Mouse (Mus musculus) liver, postnatal 0 days (tissue): ENCODE results near the gene Mtch2. TPM values are rescaled to one million over a fixed set of nuclear protein-coding genes. Genes with fewer than 3 reads are reported as not detected.
A peak's percentile ranks its signal among the peaks of the same experiment; 100 is the strongest.

Source experiments
- ATAC-seq: fragments of 200-750 bp; cut with Nextera tagmentation; 2 replicates; pipeline ENCODE4 v1.8.0; 2017; ENCODE audit warnings: mild to moderate bottlenecking, moderate library complexity
- DNase-seq: peaks from one replicate; pipeline ENCODE4 v3.0.0-alpha.2; 2016
- H3K27ac ChIP-seq: fragments of 300-500 bp; sonication (generic); 2 replicates; pipeline ENCODE4 v1.5.1; 2014; ENCODE audit warnings: antibody characterized with exemption, moderate library complexity, mild to moderate bottlenecking, low read depth
- H3K27me3 ChIP-seq: fragments of 300-500 bp; sonication (generic); 2 replicates; pipeline ENCODE4 v1.6.1; 2014; ENCODE audit warnings: low read length, control low read depth, mixed read lengths; ENCODE audit not compliant: insufficient read depth
- H3K36me3 ChIP-seq: fragments of 300-500 bp; sonication (generic); replicated peaks from 2 replicates; pipeline ENCODE4 v1.6.1; 2014; ENCODE audit warnings: mild to moderate bottlenecking, control low read depth, low read length, moderate library complexity, mixed read lengths; ENCODE audit not compliant: insufficient read depth
- H3K4me1 ChIP-seq: fragments of 300-500 bp; sonication (generic); 2 replicates; pipeline ENCODE4 v1.6.1; 2014; ENCODE audit warnings: antibody characterized with exemption, mild to moderate bottlenecking, control low read depth; ENCODE audit not compliant: insufficient read depth
- H3K4me2 ChIP-seq: fragments of 300-500 bp; sonication (generic); 2 replicates; pipeline ENCODE4 v1.6.1; 2014; ENCODE audit warnings: low read depth, mild to moderate bottlenecking, low read length, moderate library complexity, mixed read lengths
- H3K4me3 ChIP-seq: fragments of 300-500 bp; sonication (generic); 2 replicates; pipeline ENCODE4 v1.5.1; 2014; ENCODE audit warnings: low read depth, low read length
- H3K9ac ChIP-seq: fragments of 300-500 bp; sonication (generic); replicated peaks from 2 replicates; pipeline ENCODE4 v1.6.1; 2014; ENCODE audit warnings: mild to moderate bottlenecking, moderate library complexity
- H3K9me3 ChIP-seq: fragments of 300-500 bp; sonication (generic); 2 replicates; pipeline ENCODE4 v1.6.1; 2016; ENCODE audit warnings: mild to moderate bottlenecking, control low read depth, low read length, mixed read lengths
- CTCF ChIP-seq: sonication (generic); IDR thresholded peaks from 2 replicates; pipeline ENCODE4 v1.5.1; 2016; ENCODE audit warnings: antibody characterized with exemption, low read depth
- EP300 ChIP-seq: IDR thresholded peaks from 2 replicates; pipeline ENCODE4 v1.6.1; 2016; ENCODE audit warnings: antibody characterized with exemption, low read depth, mild to moderate bottlenecking
- WGBS: fragments of 180-500 bp; shearing (Covaris S2); extraction: QIAGEN DNeasy Blood & Tissue Kit; methylation state at CpG from one replicate; pipeline ENCODE4 v1.1.7; 2014; ENCODE audit not compliant: insufficient replicate concordance; 5-methylcytosine and 5-hydroxymethylcytosine counted together
- polyA plus RNA-seq: library from polyadenylated mRNA; unstranded; fragments of >200 nt; fragmentation: Nextera tagmentation; extraction: Ambion mirVana; gene quantifications from 2 replicates; pipeline ENCODE4 v1.2.1, GENCODE M21; 2015

Gene Mtch2
- polyA plus RNA-seq, 1 experiment from 2014 or later: 182 TPM

GRCm38 (mm10) chr2:90903398-90903797 lies 56.4 kb downstream of the Mtch2 start:
- Histone ChIP-seq H3K27ac (0 out of 2 replicates have a peak overlapping the region, but pooled peaks have one; percentile 97), H3K4me2 (peak overlapping the region; percentile 84), H3K27me3 (no peaks in the 10 kb centered on the region), H3K4me1 (peaks cover 24% of the 10 kb centered on the region), H3K9ac (peak overlapping the region; percentile 98), H3K36me3 (peaks cover 40% of the 10 kb centered on the region), H3K4me3 (peak overlapping the region; percentile 92), H3K9me3 (no peaks in the 10 kb centered on the region)
- TF ChIP-seq CTCF: no peak
- no peak for TF ChIP-seq EP300
- no peak for DNase-seq
- 41% methylated on average over 2 of the region's 2 CpGs for WGBS
- no peak for ATAC-seq

- peaks cover 44% of the 10 kb centered on the region for H3K36me3 ChIP-seq
- no peak; the same call in 1 of the 2 replicates for TF ChIP-seq CTCF
- peak; percentile 43; the same call in 1 of the 2 replicates for TF ChIP-seq EP300
- ATAC-seq (peak; percentile 96), DNase-seq (peak; percentile 93)
- H3K4me3 ChIP-seq: peak within 1 kb of the TSS; percentile 92
- peaks cover 24% of the 10 kb centered on the region for H3K4me1 ChIP-seq
- under 1% methylated on average over 43 of the region's 43 CpGs for WGBS
- peak within 1 kb of the TSS; percentile 97 for H3K27ac ChIP-seq
- H3K9ac ChIP-seq: peak within 1 kb of the TSS; percentile 98
- peak within 1 kb of the TSS; percentile 84 for H3K4me2 ChIP-seq
- H3K27me3 ChIP-seq: no peaks in the 10 kb centered on the region
- no peaks in the 10 kb centered on the region for H3K9me3 ChIP-seq
Measured at GRCm38 (mm10) chr2:90904076-90904855, 57.3 kb downstream of the Mtch2 start, which contains the start of the genes Kbtbd4 and Ndufs3. Kbtbd4 (plus strand) TSS chr2:90904740. Ndufs3 (minus strand) TSS chr2:90904827.

DNA sequence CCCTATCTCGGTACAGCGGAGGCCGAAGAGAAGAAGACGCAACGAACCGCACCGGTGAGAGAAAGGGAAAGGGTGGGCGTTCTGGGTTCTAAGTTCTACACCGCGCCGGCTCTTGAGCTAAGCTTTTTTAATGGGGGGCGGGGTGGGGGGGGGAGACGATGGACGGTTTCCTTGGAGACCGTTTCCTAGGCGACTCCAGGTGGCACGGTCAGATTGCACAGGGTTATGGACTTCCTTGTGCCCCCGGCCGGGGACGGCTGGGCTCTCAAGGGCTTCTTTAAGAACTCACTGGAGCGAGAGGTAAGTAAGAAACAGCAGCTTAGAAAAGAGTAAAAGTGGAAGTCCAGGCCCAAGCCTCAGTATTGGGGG lies 57.9 kb downstream of the Mtch2 start:
- TF ChIP-seq CTCF (no peak), EP300 (0 out of 2 replicates have a peak, but pooled peaks have one; percentile 0)
- DNase-seq (no peak), ATAC-seq (peak; percentile 72)
- no peaks in the 10 kb centered on the region for H3K27me3 ChIP-seq
- peaks cover 49% of the 10 kb centered on the region for H3K36me3 ChIP-seq
- H3K4me3 ChIP-seq: peak overlapping the region; percentile 92
- no peaks in the 10 kb centered on the region for H3K9me3 ChIP-seq
- H3K9ac ChIP-seq: peak overlapping the region; percentile 98
- H3K4me1 ChIP-seq: peaks cover 24% of the 10 kb centered on the region
- H3K4me2 ChIP-seq: peak overlapping the region; percentile 84
- peak overlapping the region; percentile 97 for H3K27ac ChIP-seq
- WGBS: under 1% methylated on average over 21 of the region's 21 CpGs

DNA sequence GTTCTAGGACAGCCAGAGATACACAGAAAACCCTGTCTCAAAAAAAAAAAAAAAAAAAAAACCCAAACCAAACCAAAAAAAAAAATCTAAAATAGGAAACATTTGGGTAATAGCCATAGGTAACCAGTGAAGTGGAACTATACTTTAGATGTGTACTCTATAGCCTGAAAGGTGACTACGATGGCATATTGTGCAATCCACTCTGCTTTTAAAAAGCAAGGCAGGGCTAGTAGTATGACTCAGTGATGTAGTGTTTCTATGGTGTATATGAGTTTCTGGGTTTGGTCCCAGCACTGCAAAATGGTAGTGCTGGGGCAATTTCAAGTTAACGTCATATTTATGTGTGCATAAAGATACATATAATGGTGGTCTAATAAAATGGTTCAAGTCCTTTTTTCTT lies 59.8 kb downstream of the Mtch2 start:
- Histone ChIP-seq H3K9ac (no peak overlapping the region), H3K4me2 (no peak overlapping the region), H3K27ac (no peak overlapping the region), H3K4me1 (peaks cover 24% of the 10 kb centered on the region), H3K27me3 (no peaks in the 10 kb centered on the region), H3K36me3 (peaks cover 53% of the 10 kb centered on the region), H3K9me3 (no peaks in the 10 kb centered on the region), H3K4me3 (no peak overlapping the region)
- ATAC-seq: no peak
- TF ChIP-seq EP300 (no peak), CTCF (no peak)
- DNase-seq: no peak
- WGBS: 76% methylated on average over 2 of the region's 2 CpGs

DNA sequence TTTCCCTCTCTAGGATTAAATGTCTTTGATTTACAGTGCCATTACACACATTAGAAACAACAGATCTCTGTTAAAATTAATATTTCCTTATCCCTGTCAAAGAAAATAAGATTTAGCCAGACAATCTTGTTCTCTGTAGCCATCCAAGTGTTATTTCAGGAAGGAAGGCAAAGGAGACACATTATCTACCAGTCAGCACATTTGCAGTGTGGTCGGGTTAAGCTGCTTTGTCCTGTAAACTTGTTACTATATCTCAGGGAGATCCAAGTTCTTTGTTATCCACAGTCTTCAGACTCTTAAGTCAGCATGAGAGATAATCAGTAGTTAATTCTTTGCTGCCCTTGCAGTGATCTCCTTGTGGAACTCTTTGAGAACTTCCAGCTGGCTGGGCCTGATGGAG lies 63.9 kb downstream of the Mtch2 start:
- H3K9ac ChIP-seq: no peak overlapping the region
- ATAC-seq: no peak
- H3K36me3 ChIP-seq: peaks cover 56% of the 10 kb centered on the region
- H3K27ac ChIP-seq: no peak overlapping the region
- H3K4me2 ChIP-seq: no peak overlapping the region
- H3K4me3 ChIP-seq: no peak overlapping the region
- DNase-seq: no peak
- no peak for TF ChIP-seq EP300
- no peak for TF ChIP-seq CTCF
- H3K4me1 ChIP-seq: peaks cover 12% of the 10 kb centered on the region
- no peaks in the 10 kb centered on the region for H3K27me3 ChIP-seq
- 42% methylated on average over 1 of the region's 1 CpGs for WGBS
- no peaks in the 10 kb centered on the region for H3K9me3 ChIP-seq

DNA sequence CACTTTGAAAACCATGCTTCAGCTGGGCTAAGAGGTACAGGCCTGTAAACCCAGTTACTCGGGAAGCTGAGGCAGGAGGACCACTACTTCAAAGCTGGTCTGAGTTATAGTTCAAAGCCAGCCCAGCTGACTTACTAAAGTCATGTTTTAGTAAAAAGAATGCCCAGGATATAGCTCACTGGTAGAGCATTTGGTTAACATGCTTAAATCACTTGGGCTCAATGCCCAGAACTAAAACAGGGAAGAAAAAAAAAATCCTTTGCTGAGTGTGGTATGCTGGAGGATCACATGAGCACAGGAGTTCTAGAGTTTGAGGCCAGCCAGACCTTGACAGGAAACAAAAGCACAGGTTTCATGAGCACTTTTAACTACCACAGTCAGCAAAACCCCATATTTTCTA lies 64.7 kb downstream of the Mtch2 start:
- ATAC-seq: no peak
- TF ChIP-seq EP300 (no peak), CTCF (no peak)
- WGBS: 80% methylated on average over 1 of the region's 1 CpGs

More for the DNA sequence above, 64.7 kb downstream of the Mtch2 start:
- Histone ChIP-seq H3K36me3 (peaks cover 51% of the 10 kb centered on the region), H3K9ac (no peak overlapping the region), H3K27me3 (no peaks in the 10 kb centered on the region), H3K27ac (no peak overlapping the region), H3K4me3 (no peak overlapping the region), H3K4me1 (peaks cover 14% of the 10 kb centered on the region), H3K4me2 (no peak overlapping the region), H3K9me3 (no peaks in the 10 kb centered on the region)
- DNase-seq: no peak
